Mouse (Mus musculus) neural tube, embryonic 10.5 days (tissue): ENCODE data around the gene Actr1b.
"Not testable (repeated sequence)": the region's sequence is repeated elsewhere in the genome, so short reads cannot be mapped to it uniquely, and the experiment has no call there.

Source experiments
- DNase-seq: peaks from one replicate; pipeline ENCODE4 v3.0.0-alpha.2; 2017; ENCODE audit warnings: low spot score; ENCODE audit errors: extremely low spot score

Actr1b gene

GRCm38 (mm10) chr1:36707166-36707565, 7.1 kb downstream of the Actr1b start:
- DNase-seq = no peak

GRCm38 (mm10) chr1:36697030-36697429, 17.2 kb downstream of the Actr1b start:
- no peak for DNase-seq

GRCm38 (mm10) chr1:36696411-36696810, 17.8 kb downstream of the Actr1b start:
- no peak for DNase-seq

GRCm38 (mm10) chr1:36694871-36695270, 19.4 kb downstream of the Actr1b start:
- no peak for DNase-seq

GRCm38 (mm10) chr1:36691271-36692155, 22.7 kb downstream of the Actr1b start, which contains the start of gene Cox5b:
TSS of gene Cox5b (plus strand) at chr1:36691449.
- peak; percentile 98 for DNase-seq

GRCm38 (mm10) chr1:36690671-36691235, 23.5 kb downstream of the Actr1b start:
- no peak for DNase-seq

- DNase-seq = peak; percentile 72
Measured at GRCm38 (mm10) chr1:36683810-36684467, 30.3 kb downstream of the Actr1b start.

- no peak for DNase-seq
Measured at GRCm38 (mm10) chr1:36682620-36683355, 31.4 kb downstream of the Actr1b start, which contains the start of gene Fam178b. TSS of gene Fam178b (minus strand) at chr1:36683183.

- DNase-seq = no peak
Measured at GRCm38 (mm10) chr1:36680893-36681292, 33.3 kb downstream of the Actr1b start.

- no peak for DNase-seq
Measured at GRCm38 (mm10) chr1:36674936-36675335, 39.3 kb downstream of the Actr1b start.

- DNase-seq = peak; percentile 41
Measured at GRCm38 (mm10) chr1:36672648-36673350, 41.4 kb downstream of the Actr1b start.

GRCm38 (mm10) chr1:36671260-36671659, 43.0 kb downstream of the Actr1b start:
- no peak for DNase-seq

- DNase-seq = no peak
Measured at GRCm38 (mm10) chr1:36670256-36670655, 44.0 kb downstream of the Actr1b start.

GRCm38 (mm10) chr1:36668007-36668406, 46.2 kb downstream of the Actr1b start:
- DNase-seq = not testable (repeated sequence)

- DNase-seq = no peak
Measured at GRCm38 (mm10) chr1:36665934-36666333, 48.3 kb downstream of the Actr1b start.

- no peak for DNase-seq
Measured at GRCm38 (mm10) chr1:36665165-36665723, 49.0 kb downstream of the Actr1b start.

- DNase-seq = no peak
Measured at GRCm38 (mm10) chr1:36664457-36664856, 49.8 kb downstream of the Actr1b start.

GRCm38 (mm10) chr1:36658621-36659399, 55.4 kb downstream of the Actr1b start:
- no peak for DNase-seq

- no peak for DNase-seq
Measured at GRCm38 (mm10) chr1:36657658-36658415, 56.4 kb downstream of the Actr1b start.
